ENCODE assay signal across 7 mouse cellular contexts in the genomic region with DNA sequence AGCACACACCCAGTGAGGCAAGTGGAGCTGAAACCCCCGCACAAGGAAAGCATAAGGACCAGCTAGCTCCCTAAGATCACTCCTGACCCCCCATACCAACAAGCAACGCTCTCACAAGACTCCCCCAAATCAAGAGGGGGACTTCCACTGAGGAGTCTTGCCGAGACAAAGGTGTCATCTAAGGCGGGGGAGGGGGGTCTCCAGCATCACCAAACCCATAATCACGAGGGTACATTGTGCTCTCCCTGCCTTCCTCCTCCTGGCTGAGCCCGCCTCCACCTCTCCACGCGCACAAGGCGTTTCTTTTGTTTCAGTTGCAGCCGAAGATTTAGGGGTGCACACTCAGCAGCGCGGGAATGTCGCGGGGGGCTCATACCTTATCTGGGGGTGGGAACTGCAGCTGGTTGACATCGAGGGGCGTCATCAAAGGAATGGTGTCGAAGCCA. TPM values are rescaled to one million over a fixed set of nuclear protein-coding genes. Genes with fewer than 3 reads are reported as not detected.
DNase-seq lines count a peak whose midpoint lies in the region; ATAC-seq lines count a peak whose summit lies in the region.

No protein-coding gene starts in this region.

- peak overlapping the region; percentile 67 for H3K4me3 ChIP-seq in lung, embryonic 15.5 days
- peak overlapping the region; percentile 71 for H3K4me3 ChIP-seq in embryonic facial prominence, embryonic 10.5 days
- H3K4me3 ChIP-seq in hindbrain, embryonic 15.5 days = peak overlapping the region; percentile 93
- peak overlapping the region; percentile 96 for H3K4me3 ChIP-seq in midbrain, embryonic 13.5 days (replicated peaks)

- peak overlapping the region; percentile 62 for H3K9ac ChIP-seq in lung, embryonic 15.5 days
- H3K9ac ChIP-seq in hindbrain, embryonic 15.5 days = peak overlapping the region; percentile 99
- H3K9ac ChIP-seq in midbrain, embryonic 13.5 days (replicated peaks) = peak overlapping the region; percentile 100

- H3K4me2 ChIP-seq in lung, embryonic 15.5 days = peak overlapping the region; percentile 84
- H3K4me2 ChIP-seq in hindbrain, embryonic 15.5 days = peak overlapping the region; percentile 72
- peak overlapping the region; percentile 85 for H3K4me2 ChIP-seq in midbrain, embryonic 13.5 days (replicated peaks)

- no peak overlapping the region for H3K27ac ChIP-seq in lung, embryonic 15.5 days
- peak overlapping the region; percentile 93 for H3K27ac ChIP-seq in embryonic facial prominence, embryonic 10.5 days (replicated peaks)
- H3K27ac ChIP-seq in hindbrain, embryonic 15.5 days (replicated peaks) = peak overlapping the region; percentile 98
- peak overlapping the region; percentile 97 for H3K27ac ChIP-seq in midbrain, embryonic 13.5 days

- WGBS in lung, embryonic 15.5 days = 3% methylated on average over 16 of the region's 17 CpGs
- 4% methylated on average over 17 of the region's 17 CpGs for WGBS in embryonic facial prominence, embryonic 10.5 days
- WGBS in hindbrain, embryonic 15.5 days = under 1% methylated on average over 17 of the region's 17 CpGs
- 1% methylated on average over 17 of the region's 17 CpGs for WGBS in midbrain, embryonic 13.5 days

- no peaks in the 10 kb centered on the region for H3K9me3 ChIP-seq in lung, embryonic 15.5 days
- peaks cover 11% of the 10 kb centered on the region for H3K9me3 ChIP-seq in embryonic facial prominence, embryonic 10.5 days
- no peaks in the 10 kb centered on the region for H3K9me3 ChIP-seq in hindbrain, embryonic 15.5 days
- no peaks in the 10 kb centered on the region for H3K9me3 ChIP-seq in midbrain, embryonic 13.5 days

- H3K4me1 ChIP-seq in lung, embryonic 15.5 days = peaks cover 8% of the 10 kb centered on the region
- H3K4me1 ChIP-seq in embryonic facial prominence, embryonic 10.5 days = peaks cover 33% of the 10 kb centered on the region
- peaks cover 53% of the 10 kb centered on the region for H3K4me1 ChIP-seq in hindbrain, embryonic 15.5 days (replicated peaks)
- H3K4me1 ChIP-seq in midbrain, embryonic 13.5 days (replicated peaks) = peaks cover 54% of the 10 kb centered on the region

- ATAC-seq in lung, embryonic 15.5 days (ENCODE audit: borderline replicate concordance, extremely low read depth, low FRiP score, low TSS enrichment) = peak; percentile 4; the same call in 1 of the 2 replicates
- ATAC-seq in hindbrain, embryonic 15.5 days (ENCODE audit: low FRiP score, low read depth) = peak; percentile 49
- peak; percentile 49 for ATAC-seq in midbrain, embryonic 13.5 days

- no peak for DNase-seq in lung, postnatal 14 days
- peak; percentile 58 for DNase-seq in embryonic facial prominence, embryonic 10.5 days (ENCODE audit: low spot score)
- DNase-seq in urinary bladder, postnatal 10 days (ENCODE audit: low spot score) = no peak
- DNase-seq in gastrocnemius, postnatal 14 days = no peak

- intact Hi-C loops in gastrocnemius, postnatal 14 days (cut with DNase I; ENCODE audit: low total_unique reads) = no loop called here

- peaks cover 12% of the 10 kb centered on the region; the same call in 1 of the 2 replicates for H3K36me3 ChIP-seq in lung, embryonic 15.5 days
- H3K36me3 ChIP-seq in embryonic facial prominence, embryonic 10.5 days (replicated peaks) = peaks cover 43% of the 10 kb centered on the region
- H3K36me3 ChIP-seq in hindbrain, embryonic 15.5 days = peaks cover 31% of the 10 kb centered on the region
- H3K36me3 ChIP-seq in midbrain, embryonic 13.5 days = peaks cover 41% of the 10 kb centered on the region

- H3K27me3 ChIP-seq in lung, embryonic 15.5 days = peaks cover 34% of the 10 kb centered on the region
- peaks cover 56% of the 10 kb centered on the region for H3K27me3 ChIP-seq in embryonic facial prominence, embryonic 10.5 days (replicated peaks; ENCODE audit: low read depth, poor library complexity, severe bottlenecking)
- no peaks in the 10 kb centered on the region for H3K27me3 ChIP-seq in hindbrain, embryonic 15.5 days
- H3K27me3 ChIP-seq in midbrain, embryonic 13.5 days = peaks cover 15% of the 10 kb centered on the region; the same call in 1 of the 2 replicates

RNA-seq across cellular contexts. Expression of a gene that starts 1.2 kb away (rescaled TPM):
- polyA plus RNA-seq in lung, embryonic 15.5 days (2015; fragmentation: Nextera tagmentation; extraction: Ambion mirVana) = 70.1 and 74.5 TPM in 2 replicates
- polyA plus RNA-seq in embryonic facial prominence, embryonic 10.5 days (2016; fragmentation: Nextera tagmentation; extraction: Ambion mirVana) = 110 and 128 TPM in 2 replicates
- 1,299 and 1,422 TPM in 2 replicates for polyA plus RNA-seq in hindbrain, embryonic 15.5 days (2015; fragmentation: Nextera tagmentation; extraction: Ambion mirVana)
- 870 and 950 TPM in 2 replicates for polyA plus RNA-seq in midbrain, embryonic 13.5 days (2015; fragmentation: Nextera tagmentation; extraction: Ambion mirVana)
- total RNA-seq in gastrocnemius, postnatal 14 days (2021) = 1 to 10 TPM; 6.9 to 8.3 TPM
